Mouse (Mus musculus): Measurements from ENCODE around the gene Rab20. TPM values are rescaled to one million over a fixed set of nuclear protein-coding genes. Genes with fewer than 3 reads are reported as not detected.

The Rab20 gene
- total RNA-seq (2023), result 1 to 10 TPM; 4.7 to 9.2 TPM

DNA sequence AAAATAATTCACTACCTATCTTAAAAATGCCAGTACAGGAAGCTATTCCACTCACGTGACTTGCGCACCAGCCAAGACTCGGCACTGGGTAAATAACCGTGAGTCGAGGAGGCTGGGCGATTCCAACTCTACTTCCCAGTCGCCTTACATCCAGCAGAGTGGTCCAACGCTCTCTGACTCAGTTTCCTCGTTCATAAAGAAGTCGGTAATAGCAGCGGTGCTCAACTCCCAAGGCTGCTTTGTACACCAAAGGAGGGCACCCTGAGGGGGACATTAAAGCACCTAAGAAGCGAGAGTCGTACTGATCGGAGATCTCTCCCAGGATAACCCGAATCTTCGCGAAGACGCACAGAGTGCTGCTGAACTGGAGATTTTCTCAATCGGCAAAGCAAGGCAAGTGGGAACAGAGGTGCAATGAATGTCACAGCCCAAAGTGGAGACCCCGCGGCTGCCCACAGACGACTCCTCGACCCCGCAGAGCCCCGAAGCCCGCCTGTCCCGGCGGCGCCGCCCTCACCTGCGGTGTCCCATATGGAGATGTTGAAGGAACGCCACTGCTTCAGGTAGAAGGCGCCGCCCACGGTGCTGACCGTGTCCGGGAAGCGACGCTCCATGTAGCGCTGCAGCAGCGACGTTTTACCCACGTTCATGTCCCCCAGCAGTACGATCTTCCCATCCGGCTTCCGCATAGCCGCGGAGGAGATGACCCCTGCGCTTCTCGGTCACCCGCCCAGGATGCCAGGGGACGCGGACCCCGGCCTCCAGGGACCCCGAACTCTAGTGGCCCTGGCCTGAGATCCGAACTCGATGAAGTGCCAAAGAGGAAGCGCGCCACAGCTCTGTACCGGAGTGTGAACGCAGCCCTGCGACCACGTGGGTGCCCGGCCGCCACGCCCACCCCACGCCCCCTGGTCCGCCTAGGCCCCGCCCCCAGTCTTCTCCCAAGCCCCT lies at the start of gene Rab20:
Gene Rab20 (minus strand): TSS at position 900 of the 951 bp plus-strand sequence.

GRCm38 (mm10) chr8:11497017-11497990 lies 18.8 kb upstream of the Rab20 start, which contains the start of gene Naxd:
Naxd (plus strand) TSS chr8:11497506.

Other genes with a start within 250 kb of the Rab20 start
- gene Col4a2, start 165.9 kb downstream of the Rab20 start, total RNA-seq (2023), result not detected
- gene Col4a1, start 165.9 kb downstream of the Rab20 start, total RNA-seq (2023), result under 1 TPM; 0.09 to 0.46 TPM
- 10 to 100 TPM; 38.8 to 51.0 TPM for gene Naxd, start 18.8 kb upstream of the Rab20 start, total RNA-seq (2023)
- gene Cars2, start 72.1 kb upstream of the Rab20 start, total RNA-seq (2023), result 10 to 100 TPM; 40.4 to 45.8 TPM
- gene Ing1, start 76.9 kb upstream of the Rab20 start, total RNA-seq (2023), result 10 to 100 TPM; 58.5 to 69.8 TPM
- 100 to 1,000 TPM; 106 to 117 TPM for gene Ankrd10, start 157.0 kb upstream of the Rab20 start, total RNA-seq (2023)
- gene 1700016D06Rik, start 222.4 kb upstream of the Rab20 start, total RNA-seq (2023), result not detected
- gene Arhgef7, start 249.0 kb upstream of the Rab20 start, total RNA-seq (2023), result 10 to 100 TPM; 54.8 to 58.8 TPM

Data from B cell, adult 67 days (primary cell).